Mouse (Mus musculus): ENCODE measurements around the gene Cntnap2. TPM values are rescaled to one million over a fixed set of nuclear protein-coding genes. Genes with fewer than 3 reads are reported as not detected.

Gene Cntnap2
- total RNA-seq, 1 experiment from 2014 or later = 1.3 TPM

DNA sequence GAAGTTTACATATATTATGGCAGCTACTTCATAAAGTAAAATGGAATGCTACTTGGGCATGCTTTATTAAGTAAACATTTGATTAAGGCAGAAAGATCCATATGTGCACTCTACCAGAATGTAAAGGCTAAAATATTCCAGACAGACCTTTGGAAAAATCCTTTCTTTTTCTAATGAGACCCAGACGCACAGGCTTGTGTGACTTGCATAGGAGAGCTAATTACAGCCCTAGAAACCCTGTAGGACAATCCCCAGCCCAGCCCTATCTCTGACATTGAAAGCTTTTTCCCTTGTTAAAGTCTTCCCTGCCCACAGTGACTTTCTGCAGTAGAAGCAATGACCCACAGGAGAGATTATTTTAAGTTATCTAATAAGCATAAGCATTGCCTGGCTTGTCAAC is 879.6 kb downstream of the Cntnap2 start:
- DNase-seq = no peak

DNA sequence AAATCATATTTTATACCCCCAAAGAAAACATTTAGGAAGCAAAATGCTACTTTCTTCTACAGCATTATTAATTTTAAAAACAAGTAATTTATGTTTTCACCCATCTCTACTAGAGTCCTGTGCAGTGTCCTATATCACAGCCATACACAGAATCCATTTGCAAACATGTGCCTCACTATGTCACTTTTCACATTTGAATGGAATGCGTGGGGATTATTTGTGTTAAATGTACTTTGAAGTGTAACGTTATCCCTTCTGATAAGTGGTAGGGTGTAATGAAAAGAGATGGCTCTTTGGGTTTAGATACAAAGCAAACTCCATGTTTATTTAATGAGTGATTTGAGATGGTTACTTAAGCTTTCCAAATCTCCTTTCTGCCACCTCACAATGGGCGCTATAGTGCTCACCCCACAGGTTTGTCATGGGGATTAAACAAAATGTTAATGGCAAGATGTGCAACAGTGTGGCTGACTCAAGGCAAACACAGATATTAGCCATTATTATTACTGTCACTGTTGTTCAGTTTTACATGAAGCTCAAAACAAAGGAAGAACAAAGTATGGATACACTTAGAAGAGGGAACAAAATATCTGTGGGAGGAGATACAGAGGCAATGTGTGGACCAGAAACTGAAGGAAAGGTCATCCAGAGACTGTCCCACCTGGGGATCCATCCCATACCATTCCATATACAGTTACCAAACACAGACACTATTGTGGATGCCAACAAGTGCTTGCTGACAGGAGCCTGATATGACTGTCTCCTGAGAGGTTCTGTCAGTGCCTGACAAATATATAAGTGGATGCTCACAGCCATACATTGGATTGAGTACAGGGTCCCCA is 886.2 kb downstream of the Cntnap2 start:
- DNase-seq = no peak

DNA sequence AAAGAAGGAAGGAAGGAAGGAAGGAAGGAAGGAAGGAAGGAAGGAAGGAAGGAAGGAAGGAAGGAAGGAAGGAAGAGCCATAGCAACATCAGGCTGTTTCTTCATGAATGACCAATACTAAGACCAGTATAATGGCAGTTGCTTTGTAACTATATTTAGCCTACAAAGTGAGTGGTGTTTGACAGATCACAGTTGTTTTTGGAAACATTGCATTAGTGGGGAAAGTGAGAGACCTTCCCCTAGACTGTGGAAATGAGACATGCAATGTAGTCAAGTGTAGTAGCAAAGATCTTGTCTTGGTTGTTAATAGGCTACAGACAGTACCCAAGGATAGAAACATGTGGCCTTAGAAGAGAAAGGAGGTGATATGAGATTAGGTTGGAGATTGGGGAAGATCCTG is 895.6 kb downstream of the Cntnap2 start:
- no peak for DNase-seq

DNA sequence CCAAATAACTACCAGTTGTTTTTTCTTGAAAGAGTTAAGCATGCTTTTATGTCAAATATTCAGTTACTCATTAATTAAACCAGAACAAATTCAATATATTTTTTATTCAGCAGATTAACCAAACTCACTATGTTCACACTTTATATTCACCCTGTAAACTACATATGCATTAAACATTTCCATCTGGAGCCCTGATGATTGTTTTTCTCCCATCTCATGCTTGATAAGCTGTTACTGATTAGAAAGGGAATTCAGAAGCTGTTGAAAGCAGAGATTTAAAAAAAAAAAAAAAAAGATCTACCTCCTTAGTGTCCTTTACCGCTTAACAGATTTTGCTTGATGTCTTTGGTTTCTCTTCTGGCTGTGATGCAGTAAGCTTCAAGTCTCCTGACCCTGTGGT is 905.3 kb downstream of the Cntnap2 start:
- DNase-seq = no peak

DNA sequence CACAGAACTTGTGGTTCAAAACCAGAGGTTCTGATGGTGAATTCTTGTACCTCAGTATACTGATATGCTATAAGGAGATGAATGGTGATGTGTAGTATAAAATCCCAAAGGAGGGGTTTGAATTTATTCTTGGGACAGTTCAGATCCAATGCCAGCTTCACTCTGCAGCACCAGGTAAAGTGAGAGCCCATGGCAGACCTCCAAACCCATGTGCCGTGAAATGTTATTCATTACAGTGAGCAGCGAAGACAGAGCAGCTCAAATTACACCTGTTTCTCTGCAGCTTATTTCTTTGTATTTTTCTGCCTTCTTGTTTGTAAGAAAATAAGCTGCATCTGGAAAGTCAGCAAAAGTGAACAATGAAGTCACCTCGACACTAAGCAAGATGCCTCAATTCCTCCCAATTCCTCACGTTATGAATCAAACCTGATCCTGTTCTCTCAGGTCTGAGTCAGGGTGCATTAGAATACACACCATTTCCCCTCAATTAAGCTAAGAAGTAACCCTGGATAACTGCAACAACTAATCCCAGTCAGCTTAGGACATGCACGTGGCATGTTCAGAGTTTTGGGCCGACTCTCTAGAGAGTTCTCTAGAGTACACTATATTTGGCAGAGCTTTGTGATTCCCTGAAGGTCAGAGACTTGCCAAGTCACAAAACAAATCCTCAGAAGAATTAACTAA is 915.5 kb downstream of the Cntnap2 start:
- no peak for DNase-seq

DNA sequence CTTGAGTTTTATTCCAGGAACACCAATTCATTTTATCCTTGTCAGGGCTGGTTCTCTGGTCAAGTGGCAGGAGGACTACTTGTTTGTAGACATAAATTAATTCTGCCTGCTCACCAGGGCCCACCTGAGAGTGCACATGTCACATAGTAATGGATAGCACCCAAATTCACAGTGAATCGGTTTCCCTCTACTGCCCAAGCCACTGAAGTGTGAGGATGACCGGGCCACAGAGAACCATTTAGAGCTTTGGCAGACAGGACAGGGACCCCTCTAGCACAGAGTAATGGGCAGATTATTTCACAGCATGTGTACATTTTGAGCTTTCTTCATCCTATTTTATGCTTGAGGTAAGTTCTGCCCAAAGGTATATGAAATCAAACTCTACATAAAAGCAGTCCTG is 920.0 kb downstream of the Cntnap2 start:
- no peak for DNase-seq

DNA sequence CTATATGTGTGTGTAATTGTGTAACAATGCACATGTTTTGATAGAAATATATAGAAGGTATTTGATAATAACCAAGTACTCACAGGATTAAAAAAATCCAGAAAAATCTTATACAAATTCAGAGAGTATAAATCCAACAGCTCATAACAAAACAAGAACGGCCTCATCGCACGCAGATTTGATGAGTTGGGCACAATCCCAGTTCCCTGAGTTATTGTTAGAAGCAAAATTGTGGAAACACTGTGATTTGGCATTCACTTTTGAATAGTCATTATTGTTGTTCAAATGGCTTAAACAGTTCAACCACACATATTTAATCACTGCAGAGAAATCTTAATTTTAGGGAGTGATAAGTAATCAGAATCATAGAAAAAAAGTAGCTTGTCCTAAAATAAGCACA is 928.9 kb downstream of the Cntnap2 start:
- DNase-seq = no peak

DNA sequence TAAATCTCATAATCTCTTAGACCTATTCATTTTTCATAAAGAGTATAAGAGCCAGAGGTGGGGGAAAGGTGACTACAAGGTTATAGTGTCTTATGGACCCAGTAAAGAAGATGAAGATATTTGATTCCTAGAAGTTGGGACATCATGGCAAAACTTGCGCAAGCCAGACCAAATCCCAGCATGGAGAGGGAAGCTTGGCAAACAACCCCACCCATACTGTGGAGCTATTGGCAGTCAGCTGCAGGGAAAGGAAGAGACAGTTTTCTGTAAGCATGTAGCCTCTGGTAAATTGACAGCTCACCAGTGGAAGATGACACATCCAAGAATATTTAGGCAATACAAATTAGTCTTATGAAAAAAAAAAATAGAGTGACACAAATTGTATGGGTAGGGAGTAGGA is 931.9 kb downstream of the Cntnap2 start:
- DNase-seq = no peak

DNA sequence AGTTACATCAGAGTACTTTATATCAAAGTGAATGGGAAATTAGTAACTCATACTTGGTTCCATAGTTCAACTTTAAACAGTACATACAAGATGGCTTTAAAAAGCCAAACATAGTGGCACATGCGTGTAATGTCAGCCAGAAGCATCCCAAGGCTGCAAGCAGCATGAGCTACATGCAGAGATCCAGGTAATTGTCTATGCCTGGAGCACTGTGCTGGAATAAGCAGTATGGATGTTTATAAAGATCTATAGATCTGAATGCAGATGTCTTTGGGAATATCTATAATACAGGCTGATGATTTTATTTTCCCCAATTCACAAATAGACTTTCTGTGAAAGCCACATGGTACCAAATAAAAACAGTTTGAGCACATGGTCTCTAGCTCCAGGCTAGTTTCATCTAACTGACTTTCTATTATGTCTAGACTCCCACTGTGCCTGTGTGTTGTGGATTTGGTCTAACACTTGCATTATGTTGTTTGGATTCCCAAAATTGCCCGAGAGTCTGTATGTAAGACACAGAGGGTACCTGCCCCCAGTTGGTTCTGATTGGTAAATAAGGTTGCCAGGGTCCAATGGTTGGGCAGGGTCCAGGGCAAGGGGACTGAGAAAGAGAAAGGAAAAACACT is 963.5 kb downstream of the Cntnap2 start:
- no peak for DNase-seq

DNA sequence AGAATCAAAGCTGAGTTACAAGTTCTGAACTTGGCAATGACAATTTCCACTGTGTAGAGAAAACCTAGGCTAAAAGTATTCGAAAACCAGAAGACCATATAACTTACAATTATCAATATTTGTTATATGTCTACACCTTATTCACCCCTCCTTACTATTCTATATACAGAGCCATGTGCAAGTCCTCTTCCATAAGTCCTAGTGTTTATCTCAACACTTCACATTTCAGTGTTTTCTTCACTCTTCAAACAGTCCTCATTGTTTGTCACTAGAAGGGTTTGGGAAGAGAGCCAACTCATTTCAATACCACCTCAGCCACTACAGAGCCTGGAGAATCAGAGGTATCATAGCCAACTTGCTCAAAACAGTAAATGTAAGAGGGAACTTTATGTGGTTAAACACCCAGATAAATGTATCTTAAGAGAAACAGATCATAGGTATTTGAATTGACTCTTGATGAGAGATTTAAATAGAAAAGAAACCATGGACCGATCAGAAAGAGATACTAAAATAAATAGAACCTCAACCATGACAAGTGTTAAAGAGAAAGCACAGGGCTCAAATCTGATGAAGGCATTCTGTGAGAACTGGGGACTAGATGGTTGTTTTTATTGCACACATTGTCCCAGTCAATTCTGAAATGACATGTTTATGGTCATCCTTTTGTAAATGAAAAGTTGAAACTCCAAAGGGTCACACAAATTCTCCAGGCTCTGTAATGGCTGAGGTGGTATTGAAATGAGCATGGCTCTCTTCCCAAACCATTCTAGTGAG is 972.9 kb downstream of the Cntnap2 start:
- no peak for DNase-seq

DNA sequence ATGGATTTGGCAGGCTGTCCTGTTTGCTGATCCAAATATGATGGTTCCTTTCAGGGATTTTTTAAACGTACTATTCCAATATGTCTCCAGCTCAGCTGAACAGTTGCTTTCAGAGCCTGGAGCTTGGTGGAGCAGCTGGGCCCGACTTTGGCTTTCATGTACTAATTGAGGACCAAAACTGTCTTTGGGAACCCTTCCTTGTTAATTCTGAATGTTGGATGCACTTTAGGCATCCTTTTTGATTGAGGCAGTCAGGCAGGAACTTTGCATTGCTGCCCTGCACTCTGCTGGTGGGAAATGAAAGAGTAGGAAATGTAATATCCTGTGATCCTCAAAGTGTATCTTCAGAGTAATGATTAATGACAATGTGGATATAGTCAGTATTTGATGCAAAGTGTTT is 974.0 kb downstream of the Cntnap2 start:
- no peak for DNase-seq

DNA sequence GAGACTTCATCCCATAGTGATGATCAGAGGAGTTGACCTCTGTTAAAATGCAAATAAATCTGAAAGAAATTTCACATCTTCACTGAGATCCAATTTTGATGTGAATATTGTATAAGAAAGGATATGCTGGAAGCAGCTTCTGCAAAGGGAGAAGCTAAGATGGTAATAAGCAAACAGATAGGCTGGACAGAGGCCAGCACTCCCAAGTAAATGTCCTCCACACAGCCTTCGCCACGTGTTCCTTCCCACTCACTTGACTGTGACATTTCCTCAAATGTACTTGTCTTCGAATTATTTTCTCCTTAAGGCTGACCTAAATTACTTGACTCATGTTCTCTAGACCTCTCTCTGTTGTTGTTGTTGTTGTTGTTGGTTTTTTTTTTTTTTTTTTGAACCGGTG is 981.5 kb downstream of the Cntnap2 start:
- DNase-seq = no peak

DNA sequence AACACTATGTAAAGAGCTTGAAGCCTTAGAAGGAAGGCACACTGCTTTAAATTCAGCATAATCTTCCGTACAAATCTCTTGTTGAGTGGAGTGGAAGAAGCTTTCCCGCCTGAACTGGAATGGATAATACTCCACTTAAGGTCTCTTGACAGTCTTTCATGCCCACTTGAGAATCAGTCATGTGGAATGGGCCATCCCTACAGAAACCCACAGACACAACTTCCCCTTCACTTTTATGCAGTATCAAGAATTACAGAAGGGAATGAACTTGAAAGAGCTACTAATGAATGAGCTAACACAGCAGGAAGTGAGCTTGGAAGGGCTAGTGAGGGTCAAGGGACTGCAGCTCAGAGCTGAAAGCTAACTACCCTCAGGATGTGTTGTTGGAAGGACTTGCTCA is 1021.1 kb downstream of the Cntnap2 start:
- no peak for DNase-seq

DNA sequence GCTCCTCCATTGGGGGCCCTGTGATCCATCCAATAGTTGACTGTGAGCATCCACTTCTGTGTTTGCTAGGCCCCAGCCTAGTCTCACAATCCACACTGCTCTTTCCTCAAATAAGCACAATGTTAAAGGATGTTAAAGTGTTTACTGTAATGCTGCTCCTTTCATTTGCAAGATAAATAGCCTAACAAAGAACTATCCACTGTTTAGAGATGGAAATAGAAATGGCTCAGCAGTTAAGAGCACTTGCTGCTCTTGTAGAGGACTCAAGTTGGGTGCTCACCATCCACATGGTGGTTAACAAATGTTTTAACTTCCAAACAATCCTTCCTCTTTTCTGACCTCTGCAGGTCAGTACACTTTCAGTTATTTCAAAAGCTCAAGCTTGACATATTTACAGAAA is 1022.3 kb downstream of the Cntnap2 start:
- no peak for DNase-seq

DNA sequence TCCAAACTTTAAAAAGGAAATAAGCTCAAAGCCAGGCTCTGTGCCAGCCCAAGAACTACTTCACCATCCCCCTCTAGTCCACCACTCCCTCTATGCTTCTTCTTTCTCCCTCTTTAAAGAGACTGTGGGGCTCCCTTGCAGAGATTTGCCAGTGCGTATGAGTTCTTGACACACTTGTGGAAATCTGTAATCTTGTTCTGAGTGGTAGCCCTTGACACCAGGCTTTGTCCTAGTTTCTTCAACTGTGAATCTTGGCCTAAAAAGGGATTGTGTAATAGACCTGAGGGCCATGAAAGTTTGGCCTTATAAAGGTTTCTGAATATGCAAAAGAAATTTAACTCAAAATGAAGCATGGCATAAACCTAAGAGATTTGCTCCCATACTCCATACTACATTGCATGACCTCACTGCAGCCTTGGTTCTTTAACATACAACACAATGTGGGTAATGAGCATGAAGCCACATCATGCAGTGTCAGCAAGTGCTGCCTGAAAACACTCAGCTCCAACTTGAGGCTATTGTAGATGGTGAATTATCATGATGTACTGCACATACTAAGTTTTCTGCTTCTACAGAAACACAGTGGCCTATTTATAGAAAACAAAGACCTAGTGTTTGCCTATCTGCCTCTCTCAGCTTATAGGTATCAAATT is 1084.2 kb downstream of the Cntnap2 start:
- DNase-seq = no peak

DNA sequence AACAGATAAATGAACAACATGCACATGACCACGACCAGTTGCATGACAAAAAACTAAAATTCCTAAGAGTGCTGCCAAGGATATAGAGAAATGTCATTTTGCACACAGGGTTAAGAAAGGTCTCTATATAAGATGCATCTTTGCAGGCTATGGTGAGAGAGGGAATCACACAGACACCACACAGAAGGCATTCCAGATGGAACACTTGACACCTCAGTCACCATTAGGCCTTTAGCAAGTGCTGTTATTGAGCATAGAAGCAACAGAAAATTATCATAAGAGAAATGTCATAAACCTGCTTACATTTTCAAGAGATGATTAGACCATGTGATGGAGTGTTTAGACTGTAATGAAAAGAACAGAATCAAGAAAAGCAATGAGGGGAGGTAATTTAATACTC is 1107.7 kb downstream of the Cntnap2 start:
- DNase-seq = no peak

DNA sequence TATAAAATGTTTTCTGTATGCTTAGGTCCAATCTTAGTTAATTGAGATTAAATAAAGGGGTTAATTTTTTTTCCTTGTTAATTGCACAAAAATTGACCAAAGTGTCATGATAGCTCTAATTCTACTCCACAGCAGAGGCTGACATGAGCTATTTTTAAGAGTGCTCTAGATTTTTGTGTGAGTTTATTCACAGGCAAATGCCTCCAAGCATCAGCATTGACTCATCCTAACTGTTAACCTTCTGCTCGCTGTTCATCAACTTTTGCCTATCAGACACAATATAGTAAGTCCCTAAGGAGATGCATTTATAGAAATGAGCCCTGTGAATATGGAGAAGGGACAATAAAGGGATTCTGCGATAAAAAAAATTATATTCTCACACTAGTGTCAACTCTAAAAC is 1138.1 kb downstream of the Cntnap2 start:
- DNase-seq = no peak

DNA sequence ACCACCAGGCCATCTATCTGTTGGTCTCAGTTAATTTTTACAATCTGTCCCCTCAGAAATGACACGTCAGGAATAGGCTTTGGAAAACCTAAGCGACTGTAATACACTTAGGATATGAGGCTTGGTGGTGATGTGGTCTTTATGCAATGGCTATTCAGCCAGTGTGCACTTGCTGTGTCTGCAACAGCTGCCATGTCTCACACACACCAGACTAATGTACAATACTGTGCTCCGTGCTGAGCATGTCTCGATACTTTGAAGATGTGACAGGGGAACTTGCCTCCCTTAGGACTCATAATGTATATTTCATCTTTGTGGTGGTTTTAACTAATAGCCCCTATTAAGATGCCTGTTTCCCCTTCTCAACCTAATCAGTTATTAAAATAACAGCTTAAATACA is 1142.7 kb downstream of the Cntnap2 start:
- DNase-seq = no peak

DNA sequence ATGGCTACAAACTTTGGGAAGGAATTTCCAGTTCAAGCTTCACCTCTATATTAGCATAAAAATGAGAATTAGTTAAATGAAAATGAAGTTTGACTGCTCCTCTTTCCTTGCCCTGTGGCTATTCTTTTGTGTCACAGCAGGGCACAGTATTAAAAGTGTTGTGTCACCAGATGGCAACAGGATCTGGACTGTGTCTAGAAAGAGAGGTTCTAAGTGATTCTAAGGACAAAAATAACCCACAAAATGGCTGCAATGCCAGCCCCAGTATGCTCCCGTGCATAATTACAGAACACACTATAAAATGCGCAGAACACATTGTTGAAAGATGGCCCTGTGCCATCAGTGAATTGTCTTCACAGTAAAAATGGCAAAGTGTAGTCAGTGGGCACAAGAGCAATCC is 1146.4 kb downstream of the Cntnap2 start:
- no peak for DNase-seq

DNA sequence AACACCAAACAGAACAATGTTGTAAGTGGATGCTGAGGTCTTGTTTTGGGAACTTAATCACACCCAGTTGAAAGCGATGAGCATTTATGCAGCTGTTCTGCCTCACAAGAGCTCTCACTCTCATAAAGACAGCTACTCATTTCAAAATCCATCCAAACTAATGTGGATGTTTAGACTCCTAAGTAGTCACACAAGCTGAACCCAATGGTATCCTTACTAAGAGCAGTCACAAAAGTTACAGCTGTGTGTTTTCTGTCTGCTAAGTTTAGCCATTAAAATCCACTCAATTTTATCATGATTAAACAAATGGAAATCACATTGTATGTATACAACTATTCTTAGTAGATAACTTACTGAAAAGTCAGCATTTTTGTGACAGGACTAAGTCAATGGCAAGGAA is 1173.7 kb downstream of the Cntnap2 start:
- no peak for DNase-seq

DNA sequence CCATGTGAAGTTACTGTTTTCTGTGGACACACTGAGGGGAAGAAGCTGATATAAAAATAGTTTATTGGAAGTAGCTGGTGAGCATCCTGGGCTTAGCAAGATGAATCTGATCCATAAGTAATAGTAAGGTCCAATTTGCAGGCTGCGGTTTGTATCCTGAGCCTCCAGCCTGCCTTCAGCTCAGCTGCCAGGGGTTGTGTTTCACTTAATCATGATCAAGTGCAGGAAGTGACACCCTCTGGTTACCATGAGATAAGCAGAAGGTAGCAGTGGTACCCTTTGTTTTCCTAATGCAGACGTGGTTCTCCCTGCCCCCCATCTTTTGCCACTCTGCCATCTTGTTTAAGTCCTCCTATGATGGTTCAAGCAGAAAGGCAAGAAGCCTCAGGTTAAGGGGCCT is 1181.2 kb downstream of the Cntnap2 start:
- DNase-seq = no peak

DNA sequence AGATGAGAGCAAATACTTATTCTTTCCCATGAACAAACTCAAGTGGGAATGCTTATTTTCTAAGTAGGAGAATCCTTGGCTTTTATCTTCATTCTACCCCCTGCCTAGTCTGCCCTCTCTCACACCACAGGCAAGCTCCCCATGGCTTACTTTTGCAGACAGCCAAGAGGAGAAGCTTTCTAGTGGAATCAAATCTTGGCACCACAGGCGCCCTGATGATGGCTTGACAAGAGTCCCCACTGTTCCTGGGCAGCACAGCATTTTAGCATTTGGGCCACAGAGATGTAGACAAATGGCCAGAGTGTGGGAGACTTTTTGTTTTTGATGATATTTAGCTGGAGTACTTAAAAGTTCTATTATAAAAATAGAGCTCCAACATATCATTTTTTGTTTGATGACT is 1204.0 kb downstream of the Cntnap2 start:
- no peak for DNase-seq

Measured in adrenal gland, postnatal 14 days (tissue).